Comparison of ENCODE assay signal across 9 mouse cellular contexts in genomic region chr3:116536428-116537199, GRCm38 (mm10). TPM values are rescaled to one million over a fixed set of nuclear protein-coding genes. Genes with fewer than 3 reads are reported as not detected.
DNase-seq lines count a peak whose midpoint lies in the region; ATAC-seq and TF ChIP-seq lines count a peak whose summit lies in the region.
"Had no signal": no experiment of that assay in that cellular context is flagged by ENCODE, and none has a peak within 500 bp of the region (broad histone marks: within the 10 kb centered on the region; RNA-seq: fewer than 3 reads in every experiment).

No protein-coding gene starts in this region.

- DNase-seq in frontal cortex, postnatal 10 days (ENCODE audit: low spot score in 2 of 2): no peak
- DNase-seq in MN1 (ENCODE audit: low spot score): peak; percentile 17
- DNase-seq in thymus, adult 18-20 months: no peak
- no peak for DNase-seq in cerebellum, adult 11 months
- no peak for DNase-seq in gastrocnemius, adult 2 months
- DNase-seq: lung, postnatal 14 days had no signal

- H3K36me3 ChIP-seq in heart, embryonic 13.5 days: peaks cover 62% of the 10 kb centered on the region
- peaks cover 33% of the 10 kb centered on the region for H3K36me3 ChIP-seq in liver, embryonic 15.5 days (replicated peaks)

- peak overlapping the region; percentile 33 for H3K4me3 ChIP-seq in heart, embryonic 13.5 days
- no peak overlapping the region for H3K4me3 ChIP-seq in liver, embryonic 15.5 days (replicated peaks)
- no peak overlapping the region for H3K4me3 ChIP-seq in gastrocnemius, adult 2 months

- no peaks in the 10 kb centered on the region for H3K9me3 ChIP-seq in heart, embryonic 13.5 days
- no peaks in the 10 kb centered on the region for H3K9me3 ChIP-seq in liver, embryonic 15.5 days (replicated peaks)

- H3K4me1 ChIP-seq in heart, embryonic 13.5 days: peaks cover 32% of the 10 kb centered on the region
- H3K4me1 ChIP-seq in liver, embryonic 15.5 days (replicated peaks): peaks cover 8% of the 10 kb centered on the region

- H3K27ac ChIP-seq in heart, embryonic 13.5 days (replicated peaks): peak overlapping the region; percentile 87
- H3K27ac ChIP-seq in liver, embryonic 15.5 days (replicated peaks): 0 out of 2 replicates have a peak overlapping the region, but pooled peaks have one; percentile 9
- H3K27ac ChIP-seq in gastrocnemius, adult 2 months: no peak overlapping the region

- H3K9ac ChIP-seq in heart, embryonic 13.5 days: peak overlapping the region; percentile 67
- no peak overlapping the region for H3K9ac ChIP-seq in liver, embryonic 15.5 days

- ATAC-seq in frontal cortex, adult (ENCODE audit: low TSS enrichment): peak; percentile 90
- ATAC-seq in heart, embryonic 13.5 days (ENCODE audit: extremely low read depth, insufficient number of reproducible peaks, low FRiP score, low TSS enrichment): peak; percentile 77; the same call in 1 of the 2 replicates
- ATAC-seq in liver, embryonic 15.5 days (ENCODE audit: insufficient read depth): peak; percentile 86

- H3K4me2 ChIP-seq in heart, embryonic 13.5 days: peak overlapping the region; percentile 60
- H3K4me2 ChIP-seq in liver, embryonic 15.5 days: peak overlapping the region; percentile 29; the same call in 1 of the 2 replicates

- peaks cover 38% of the 10 kb centered on the region for H3K27me3 ChIP-seq in heart, embryonic 13.5 days (replicated peaks)
- no peaks in the 10 kb centered on the region for H3K27me3 ChIP-seq in liver, embryonic 15.5 days

- intact Hi-C loops in gastrocnemius, adult 2 months (cut with DNase I): no loop called here

- TF ChIP-seq CTCF in gastrocnemius, adult 2 months (IDR thresholded peaks at IDR 0.05): no peak

- WGBS in heart, embryonic 13.5 days: 15% methylated on average over 16 of the region's 16 CpGs
- 34% methylated on average over 16 of the region's 16 CpGs for WGBS in liver, embryonic 15.5 days (ENCODE audit: insufficient replicate concordance)

RNA-seq across cellular contexts. Expression of gene Dbt, which starts 23.7 kb away (rescaled TPM):
- 20.2 and 22.5 TPM in 2 replicates for polyA plus RNA-seq in heart, embryonic 13.5 days (2015; fragmentation: Nextera tagmentation; extraction: Ambion mirVana)
- 14.2 and 16.1 TPM in 2 replicates for polyA plus RNA-seq in liver, embryonic 15.5 days (2015; fragmentation: Nextera tagmentation; extraction: Ambion mirVana)
- total RNA-seq in gastrocnemius, adult 2 months (2021): 10 to 100 TPM; 25.5 to 45.6 TPM

RNA-seq across cellular contexts. Expression of gene Lrrc39, which starts 26.2 kb away (rescaled TPM):
- polyA plus RNA-seq in heart, embryonic 13.5 days (2015; fragmentation: Nextera tagmentation; extraction: Ambion mirVana): 29.9 and 31.7 TPM in 2 replicates
- 2.8 and 2.9 TPM in 2 replicates for polyA plus RNA-seq in liver, embryonic 15.5 days (2015; fragmentation: Nextera tagmentation; extraction: Ambion mirVana)
- 10 to 100 TPM; 50.7 to 64.4 TPM for total RNA-seq in gastrocnemius, adult 2 months (2021)

RNA-seq across cellular contexts. Expression of gene Rtca, which starts 28.6 kb away (rescaled TPM):
- 52.9 and 59.4 TPM in 2 replicates for polyA plus RNA-seq in heart, embryonic 13.5 days (2015; fragmentation: Nextera tagmentation; extraction: Ambion mirVana)
- 24.4 and 25.1 TPM in 2 replicates for polyA plus RNA-seq in liver, embryonic 15.5 days (2015; fragmentation: Nextera tagmentation; extraction: Ambion mirVana)
- total RNA-seq in gastrocnemius, adult 2 months (2021): 10 to 100 TPM; 21.0 to 21.6 TPM

RNA-seq across cellular contexts. Expression of gene Sass6, which starts 58.2 kb away (rescaled TPM):
- 11.7 and 15.7 TPM in 2 replicates for polyA plus RNA-seq in heart, embryonic 13.5 days (2015; fragmentation: Nextera tagmentation; extraction: Ambion mirVana)
- 17.0 and 18.5 TPM in 2 replicates for polyA plus RNA-seq in liver, embryonic 15.5 days (2015; fragmentation: Nextera tagmentation; extraction: Ambion mirVana)
- total RNA-seq in gastrocnemius, adult 2 months (2021): 1 to 10 TPM; 1.8 to 3.5 TPM
